Mouse (Mus musculus): ENCODE measurements around the gene Cep68.

Gene Cep68

DNA sequence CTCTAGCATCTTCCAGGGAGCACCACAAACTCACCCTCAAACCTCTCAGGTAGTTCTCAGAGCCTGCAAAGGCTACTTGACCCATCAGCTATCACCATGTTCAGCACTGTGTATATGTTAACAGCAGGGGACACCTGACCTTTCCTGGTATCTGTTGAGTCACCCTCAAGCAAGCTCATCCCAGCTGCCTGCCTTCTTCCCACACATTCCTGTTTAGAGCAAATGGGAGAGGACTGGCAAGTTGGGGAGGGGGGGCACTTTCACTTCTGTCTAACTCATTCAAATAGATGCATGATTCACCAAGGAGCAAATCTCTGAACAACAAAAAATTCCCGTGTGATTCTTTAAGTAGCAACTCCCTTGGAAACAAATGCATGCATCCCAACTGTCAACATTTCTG is 2.6 kb downstream of the Cep68 start:
- POLR2A ChIA-PET, result interaction anchor here in 3 of 4 experiments (0.6 to 7.6 kb wide), 15 partner anchors 8 to 1466 kb away, joined by 3 to 134 read pairs (median 4); partner anchors contain the start of genes Rab1a (in 2 of the 3), Actr2 (in 1 of the 3) and Slc1a4 (in 1 of the 3)

DNA sequence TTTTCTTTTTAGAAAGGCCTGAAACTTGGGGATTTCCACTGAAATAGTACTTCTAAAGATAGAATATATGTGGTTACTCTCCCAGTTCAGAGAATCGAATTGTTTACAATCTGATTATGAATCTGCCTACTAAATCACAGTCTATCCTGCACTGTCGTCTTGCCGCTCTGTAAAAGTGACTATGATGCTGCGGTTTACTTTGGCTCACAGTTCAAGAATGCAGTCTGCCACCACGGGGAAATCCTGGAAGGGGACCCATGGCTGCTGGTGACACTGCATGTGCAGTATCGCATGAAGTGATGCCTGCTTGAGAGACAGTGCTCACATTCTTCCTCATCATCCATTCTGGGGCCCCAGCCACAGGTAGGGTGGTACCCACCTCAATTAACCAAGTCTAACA is 3.9 kb downstream of the Cep68 start:
- CTCF ChIA-PET, result interaction anchor here in 1 of 4 experiments (2.9 kb wide), 1 partner anchor 112 kb away, joined by 12 read pairs; no protein-coding TSS in a partner anchor
- POLR2A ChIA-PET, result interaction anchor here in 3 of 4 experiments (0.8 to 7.4 kb wide), 9 partner anchors 10 to 418 kb away, joined by 3 to 70 read pairs (median 4); partner anchors contain the start of gene Slc1a4 (in 1 of the 3)

More for the DNA sequence above, 2.6 kb downstream of the Cep68 start:
- CTCF ChIA-PET, result interaction anchor here in 1 of 4 experiments (0.7 to 0.8 kb wide), 2 partner anchors 10 to 179 kb away, joined by 3 read pairs; no protein-coding TSS in a partner anchor

DNA sequence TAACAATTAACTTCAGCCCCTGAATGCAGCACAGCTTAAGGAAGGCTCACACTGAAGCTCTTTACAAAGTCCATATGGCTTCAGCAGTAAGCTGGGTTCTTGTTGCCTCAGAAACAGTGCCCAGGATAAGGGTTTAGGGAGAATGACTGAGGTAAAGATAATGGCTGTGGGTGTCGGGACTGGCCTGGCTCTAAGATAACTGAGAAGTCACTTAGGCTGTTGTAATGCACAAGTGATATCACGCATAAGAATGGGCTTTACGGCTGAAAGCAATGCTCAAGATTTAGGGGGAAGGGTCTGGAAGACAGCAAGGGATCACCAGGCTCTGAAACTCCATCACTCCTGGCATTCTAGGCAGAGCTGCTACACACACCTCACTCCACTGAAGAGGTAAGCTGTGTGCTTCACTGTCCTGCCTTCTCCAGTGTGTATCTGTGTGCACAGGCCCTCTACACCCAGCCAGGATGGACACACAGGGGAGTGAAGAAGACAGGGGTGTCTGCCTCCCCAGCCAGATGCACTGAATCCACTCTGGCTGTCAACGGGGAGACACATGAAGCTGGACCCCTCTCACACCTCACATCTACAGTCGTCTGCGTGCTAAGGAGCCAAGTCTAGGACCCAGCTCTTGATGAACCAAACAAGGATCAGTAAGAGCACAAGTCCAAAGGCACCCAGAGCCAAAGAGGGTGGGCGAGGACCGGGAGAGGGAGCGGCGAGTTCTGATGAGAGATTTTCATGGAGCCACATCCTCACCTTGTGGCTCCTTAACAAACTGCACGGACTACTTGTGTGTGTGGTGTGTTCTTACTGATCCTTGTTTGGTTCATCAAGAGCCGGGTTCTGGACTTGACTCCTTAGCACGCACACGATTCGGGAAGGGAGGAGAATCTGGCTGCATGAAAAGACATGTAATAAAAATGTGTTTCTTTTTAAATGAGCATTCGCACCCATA is 4.6 kb downstream of the Cep68 start:
- ChIA-PET POLR2A (interaction anchor here (0.5 to 7.4 kb wide), 20 partner anchors 9 to 458 kb away, joined by 3 to 70 read pairs (median 4); partner anchors contain the start of gene Slc1a4 (in 2 of the 4)), CTCF (interaction anchor here in 3 of 4 experiments (0.6 to 2.9 kb wide), 5 partner anchors 14 to 451 kb away, joined by 3 to 12 read pairs (median 4); no protein-coding TSS in a partner anchor)

DNA sequence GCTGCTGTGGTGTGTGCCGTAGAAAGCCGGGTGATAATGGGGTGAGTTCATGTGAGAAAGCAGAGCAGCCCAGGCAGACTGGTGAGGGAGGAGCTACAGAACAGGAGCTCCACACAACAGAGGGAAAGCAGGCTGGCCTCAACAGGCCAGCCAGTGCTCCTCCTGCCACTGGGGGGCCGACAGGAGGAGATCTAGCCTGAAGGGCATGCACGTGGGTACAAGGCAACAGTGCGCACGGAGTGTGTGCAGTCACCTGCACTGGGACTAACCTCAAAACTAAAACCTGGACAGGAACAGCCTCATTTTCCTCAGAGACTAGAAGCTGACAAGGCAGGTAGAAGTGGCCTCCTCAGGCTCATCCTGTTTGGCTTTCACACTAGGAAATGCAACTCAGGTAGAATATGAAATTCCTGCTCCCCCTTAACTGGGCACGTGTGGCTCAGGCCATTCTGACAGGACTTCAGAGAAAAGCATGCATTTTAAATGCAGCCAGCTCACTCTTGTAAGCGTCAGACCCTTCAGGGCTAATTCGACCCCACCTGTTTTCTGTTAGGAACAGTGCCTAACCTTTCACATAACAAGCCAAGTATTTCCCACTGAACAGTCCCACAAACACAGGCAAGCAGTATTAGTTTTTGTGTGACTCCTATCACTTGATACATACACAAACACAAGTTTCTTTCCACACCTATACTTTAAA is 5.9 kb downstream of the Cep68 start:
- POLR2A ChIA-PET, result interaction anchor here (0.5 to 7.4 kb wide), 40 partner anchors 7 to 459 kb away, joined by 3 to 70 read pairs (median 4); partner anchors contain the start of genes Rab1a (in 2 of the 4), Slc1a4 (in 2 of the 4) and Actr2 (in 1 of the 4)
- CTCF ChIA-PET, result interaction anchor here in 3 of 4 experiments (0.6 to 2.9 kb wide), 10 partner anchors 12 to 433 kb away, joined by 3 to 12 read pairs (median 4); partner anchors contain the start of gene Slc1a4 (in 1 of the 3)

DNA sequence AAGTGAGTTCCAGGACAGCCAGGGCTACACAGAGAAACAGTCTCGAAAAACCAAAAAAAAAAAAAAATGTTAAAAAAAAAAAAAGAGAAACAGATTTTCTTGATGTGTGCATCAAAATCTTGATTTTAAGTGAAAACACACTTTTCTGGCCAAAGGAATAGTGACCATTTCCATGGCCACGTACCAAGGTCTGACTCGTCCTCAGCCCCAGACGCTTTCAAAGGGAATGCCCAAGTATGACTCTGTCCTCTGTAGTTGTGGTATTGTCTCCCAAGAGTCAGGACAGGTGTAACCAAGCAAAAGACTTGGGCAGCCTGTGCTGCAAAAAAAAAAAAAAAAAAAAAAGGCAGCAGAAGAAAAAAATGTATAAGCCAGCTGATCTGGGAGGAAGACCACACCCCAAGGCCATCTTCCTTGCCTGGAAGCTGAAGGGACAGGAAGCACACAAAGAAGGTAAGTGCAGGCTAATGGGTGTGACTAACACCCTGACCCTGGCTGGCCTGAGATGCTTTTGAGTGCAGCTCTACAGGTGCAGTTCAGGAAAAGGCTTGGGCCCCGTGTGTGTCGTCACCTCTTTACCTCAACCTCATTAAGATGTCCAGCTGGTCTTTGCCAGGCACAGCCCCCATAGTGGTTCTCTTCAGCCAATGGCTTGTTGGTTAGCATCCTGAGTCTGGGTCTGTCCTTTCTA is 6.7 kb downstream of the Cep68 start:
- ChIA-PET CTCF (interaction anchor here in 2 of 4 experiments (0.6 to 2.9 kb wide), 9 partner anchors 11 to 434 kb away, joined by 3 to 12 read pairs (median 4); partner anchors contain the start of gene Slc1a4 (in 1 of the 2)), POLR2A (interaction anchor here (0.5 to 12.2 kb wide), 34 partner anchors 7 to 444 kb away, joined by 3 to 134 read pairs (median 5); partner anchors contain the start of genes Rab1a (in 2 of the 4), Cep68 (in 1 of the 4) and Slc1a4 (in 1 of the 4))

DNA sequence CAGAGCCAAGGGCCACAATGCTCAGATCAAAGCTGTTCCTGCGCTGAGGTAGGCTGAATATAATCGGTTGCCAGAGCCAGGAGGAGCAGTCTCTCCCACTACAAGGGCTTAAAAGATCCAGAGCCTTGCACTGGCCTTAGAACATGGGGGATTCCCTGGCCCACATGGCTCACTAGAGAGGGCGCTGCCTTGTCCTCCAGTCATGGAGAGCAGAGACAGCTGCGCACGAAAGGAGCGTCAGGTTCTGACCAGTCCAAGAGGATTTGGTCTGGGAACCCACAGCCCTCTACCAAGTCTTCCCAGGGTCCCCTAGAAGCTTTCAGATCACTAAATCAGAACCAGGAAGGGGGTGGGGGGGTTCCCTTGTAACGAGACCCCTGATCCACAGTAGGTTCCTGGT is 7.9 kb downstream of the Cep68 start:
- CTCF ChIA-PET, result interaction anchor here in 1 of 4 experiments (0.5 to 0.6 kb wide), 2 partner anchors 110 to 200 kb away, joined by 3 to 16 read pairs; no protein-coding TSS in a partner anchor

DNA sequence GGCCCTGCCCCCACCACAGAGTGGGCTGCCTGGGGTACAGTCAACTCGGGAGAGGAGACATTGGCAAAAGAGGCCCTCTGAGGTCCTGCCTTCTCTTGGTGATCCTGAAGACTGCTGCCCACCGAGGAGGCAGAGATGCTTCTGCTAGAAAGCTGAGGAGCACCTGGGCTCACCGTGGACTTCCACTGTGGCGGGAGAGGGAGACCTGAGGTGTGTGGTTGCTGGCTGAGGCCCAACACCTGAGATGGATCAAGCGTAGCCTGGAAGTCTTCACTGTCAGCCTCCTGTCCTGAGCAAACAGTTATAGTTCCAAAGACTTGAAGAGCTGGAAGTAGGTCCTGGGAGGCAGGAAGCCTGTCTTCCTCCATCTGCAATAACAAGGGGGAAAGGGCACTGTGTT is 8.9 kb downstream of the Cep68 start:
- POLR2A ChIA-PET, result interaction anchor here in 3 of 4 experiments (0.6 to 12.2 kb wide), 11 partner anchors 9 to 156 kb away, joined by 3 to 134 read pairs (median 5); partner anchors contain the start of genes Cep68 (in 2 of the 3) and Rab1a (in 1 of the 3)

More for the DNA sequence above, 7.9 kb downstream of the Cep68 start:
- POLR2A ChIA-PET, result interaction anchor here in 3 of 4 experiments (0.7 to 12.2 kb wide), 12 partner anchors 8 to 104 kb away, joined by 3 to 134 read pairs (median 4); partner anchors contain the start of genes Cep68 (in 2 of the 3) and Rab1a (in 1 of the 3)

DNA sequence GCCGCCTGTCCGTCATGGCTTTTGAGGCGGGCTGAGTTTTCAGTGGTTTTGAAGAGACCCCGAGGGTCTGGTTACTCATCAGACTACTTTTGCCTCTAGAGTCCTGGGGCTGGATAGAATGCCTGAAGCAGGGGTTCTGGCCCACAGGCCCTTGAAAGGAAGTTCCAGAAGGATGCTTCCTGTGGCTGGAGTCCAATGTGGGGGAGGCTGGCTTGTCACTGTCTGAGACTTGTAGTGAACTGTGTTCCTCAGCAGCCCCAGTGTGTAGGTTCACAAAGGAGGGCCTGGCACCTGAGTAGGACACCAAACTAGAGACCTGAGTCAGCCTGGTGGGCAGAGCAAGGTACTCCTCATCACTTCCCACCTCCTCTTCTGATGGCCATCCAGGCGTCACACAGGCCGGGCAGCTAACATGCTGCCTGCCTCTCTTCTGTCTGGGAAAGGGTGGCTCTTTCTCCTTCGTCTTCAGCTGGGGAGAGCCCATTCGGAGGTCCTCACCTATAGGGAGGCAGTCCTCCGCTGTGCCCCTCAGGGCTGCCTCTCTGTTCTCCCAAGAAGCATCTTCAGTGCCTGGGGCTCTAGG is 9.9 kb downstream of the Cep68 start:
- ChIA-PET POLR2A (interaction anchor here in 2 of 4 experiments (0.8 to 12.2 kb wide), 13 partner anchors 8 to 107 kb away, joined by 3 to 134 read pairs (median 5); partner anchors contain the start of genes Cep68 (in 2 of the 2), Rab1a (in 1 of the 2) and Slc1a4 (in 1 of the 2)), CTCF (no interaction called here)

More for the DNA sequence above, 8.9 kb downstream of the Cep68 start:
- CTCF ChIA-PET, result no interaction called here

DNA sequence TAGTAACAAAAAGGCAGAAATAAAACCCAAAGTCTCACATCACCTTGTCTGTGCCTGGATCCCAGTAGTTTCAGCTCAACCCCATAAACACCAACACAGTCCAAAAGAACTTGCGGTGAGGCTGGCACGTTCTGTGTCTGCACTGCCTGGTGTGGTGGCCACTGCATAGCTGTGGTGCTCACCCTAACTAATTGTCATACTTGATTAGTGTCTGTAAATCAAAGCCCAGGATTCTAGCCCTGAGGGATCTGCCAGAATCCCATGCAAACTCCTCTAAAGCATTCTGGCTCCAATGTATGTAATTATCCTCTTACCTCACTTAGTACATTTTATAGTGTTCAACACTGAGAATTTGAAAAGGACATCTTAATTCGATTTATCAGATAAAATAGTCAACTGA is 11.3 kb downstream of the Cep68 start:
- ChIA-PET POLR2A (interaction anchor here in 2 of 4 experiments (0.8 to 12.2 kb wide), 18 partner anchors 8 to 393 kb away, joined by 3 to 134 read pairs (median 4); partner anchors contain the start of genes Cep68 (in 2 of the 2), Rab1a (in 2 of the 2) and Slc1a4 (in 1 of the 2)), CTCF (no interaction called here)

DNA sequence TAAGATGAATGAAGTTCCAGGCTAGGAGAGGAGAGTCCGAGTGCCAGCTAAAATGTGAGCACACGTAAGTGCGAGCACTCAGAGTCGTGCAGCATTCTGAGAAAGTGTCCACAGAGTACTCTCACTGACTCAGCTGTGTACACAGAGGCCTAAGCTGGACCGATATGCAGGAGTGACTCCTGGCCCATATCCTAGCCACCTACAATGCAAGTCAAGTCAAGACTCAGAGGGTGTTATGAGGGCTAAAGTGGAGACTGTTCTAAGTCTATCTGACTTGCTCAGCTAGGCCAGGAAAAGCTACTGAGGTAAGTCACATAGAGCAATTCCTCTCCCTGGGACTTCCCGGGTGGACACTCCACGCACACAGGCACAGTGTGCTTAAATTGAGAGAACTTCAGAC is 12.2 kb downstream of the Cep68 start:
- CTCF ChIA-PET, result interaction anchor here in 3 of 4 experiments (0.5 to 1.6 kb wide), 5 partner anchors 9 to 117 kb away, joined by 3 to 5 read pairs (median 4); partner anchors contain the start of gene Cep68 (in 1 of the 3)

DNA sequence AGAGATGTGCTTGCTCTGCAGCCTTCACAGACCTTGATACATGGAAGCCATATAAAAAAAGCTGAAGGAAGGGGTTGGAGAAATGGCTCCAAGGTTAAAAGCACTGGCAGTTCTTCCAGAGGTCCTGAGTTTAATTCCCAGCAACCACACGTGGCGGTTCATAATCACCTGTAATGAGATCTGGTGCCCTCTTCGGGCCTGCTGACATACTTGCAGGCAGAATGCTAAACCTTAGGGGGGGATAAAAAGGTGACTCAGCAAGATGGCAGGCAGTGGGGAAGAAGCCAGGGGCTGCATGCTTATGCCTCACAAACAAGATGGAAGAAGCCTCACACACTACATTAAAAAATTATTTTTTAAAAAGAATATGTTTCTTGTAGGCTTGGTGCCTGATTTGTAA is 15.0 kb downstream of the Cep68 start:
- POLR2A ChIA-PET, result interaction anchor here in 3 of 4 experiments (0.6 to 12.2 kb wide), 12 partner anchors 9 to 160 kb away, joined by 3 to 134 read pairs (median 12); partner anchors contain the start of genes Cep68 (in 2 of the 3) and Rab1a (in 2 of the 3)
- CTCF ChIA-PET, result interaction anchor here in 1 of 4 experiments (0.5 to 0.7 kb wide), 2 partner anchors 33 to 140 kb away, joined by 3 to 4 read pairs; no protein-coding TSS in a partner anchor

More for the DNA sequence above, 12.2 kb downstream of the Cep68 start:
- POLR2A ChIA-PET, result interaction anchor here in 3 of 4 experiments (0.6 to 12.2 kb wide), 27 partner anchors 7 to 125 kb away, joined by 3 to 134 read pairs (median 5); partner anchors contain the start of genes Cep68 (in 2 of the 3), Rab1a (in 2 of the 3), Slc1a4 (in 2 of the 3) and Actr2 (in 1 of the 3)

DNA sequence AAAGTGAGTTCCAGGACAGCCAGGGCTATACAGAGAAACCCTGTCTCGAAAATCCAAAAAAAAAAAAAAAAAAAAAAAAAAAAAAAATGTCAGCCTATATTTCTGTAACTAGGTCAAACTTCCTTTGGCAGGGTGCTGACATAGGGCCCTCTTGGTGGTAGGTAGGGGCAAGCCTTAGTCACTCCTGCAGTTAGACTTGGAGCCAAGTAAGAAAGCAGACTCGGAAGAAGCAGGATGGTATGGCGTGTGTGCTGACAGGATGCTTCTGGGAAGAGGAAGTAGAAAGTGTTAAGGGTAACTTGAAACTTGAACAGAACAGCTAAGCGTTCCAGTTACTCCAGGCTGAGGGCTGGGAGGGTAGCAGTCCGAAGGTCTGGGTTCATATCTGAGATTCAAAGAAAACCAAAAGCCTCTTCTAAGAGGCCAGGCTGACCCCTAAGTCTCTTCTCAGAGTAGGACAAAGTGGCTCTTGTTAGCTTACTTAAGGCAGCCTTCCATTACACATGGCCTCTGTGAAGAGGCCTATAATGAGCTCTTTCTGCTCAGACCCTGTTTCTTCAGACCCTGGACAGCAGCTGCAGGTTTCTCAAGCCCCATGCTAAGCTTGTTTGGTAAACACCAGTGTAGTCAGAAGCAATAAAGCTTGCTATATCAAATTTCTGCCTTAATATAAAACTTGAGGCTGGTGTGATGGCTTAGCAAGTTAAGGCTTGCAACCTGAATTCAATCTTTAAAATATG is 17.0 kb downstream of the Cep68 start:
- CTCF ChIA-PET, result interaction anchor here in 3 of 4 experiments (0.7 to 2.9 kb wide), 8 partner anchors 14 to 549 kb away, joined by 4 to 16 read pairs (median 5); partner anchors contain the start of gene Cep68 (in 1 of the 3)
- POLR2A ChIA-PET, result interaction anchor here (0.5 to 12.2 kb wide), 43 partner anchors 8 to 399 kb away, joined by 3 to 134 read pairs (median 8); partner anchors contain the start of genes Cep68 (in 3 of the 4), Rab1a (in 3 of the 4), Slc1a4 (in 3 of the 4) and Spred2 (in 1 of the 4)

DNA sequence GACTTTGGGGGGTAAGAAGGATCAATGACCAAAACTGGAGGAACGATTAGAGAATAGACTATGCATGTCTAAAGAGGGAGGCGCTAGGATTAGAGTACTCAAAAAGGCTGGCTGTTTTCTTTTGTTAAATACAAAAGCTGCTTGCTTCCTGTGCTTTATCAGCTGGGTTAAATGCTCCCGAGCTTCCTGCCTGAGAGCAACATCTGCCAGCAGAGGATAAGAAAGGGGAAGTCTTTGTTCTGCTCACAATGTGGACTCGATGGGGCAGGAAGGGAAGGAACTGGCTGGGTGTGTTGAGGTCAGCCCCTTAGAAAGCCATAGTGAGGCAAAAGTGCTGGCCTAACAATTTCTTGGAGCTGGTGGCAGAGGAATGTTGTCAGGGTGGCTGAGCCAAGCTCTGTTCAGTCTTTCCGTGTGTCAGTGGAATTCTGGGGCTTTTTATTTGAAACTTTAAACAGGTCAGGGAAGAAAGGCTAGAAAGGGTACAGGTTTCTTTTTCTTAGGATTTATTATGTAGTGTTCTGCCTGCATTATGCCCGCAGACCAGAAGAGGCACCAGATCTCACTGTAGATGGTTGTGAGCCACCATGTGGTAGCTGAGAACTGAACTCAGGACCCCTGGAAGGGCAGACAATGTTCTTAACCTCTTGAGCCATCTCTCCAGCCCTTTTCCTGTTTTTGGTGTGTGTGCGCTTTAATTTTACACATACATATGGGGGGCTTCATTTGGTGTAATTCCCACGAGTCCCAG is 17.9 kb downstream of the Cep68 start:
- ChIA-PET CTCF (interaction anchor here (0.7 to 2.9 kb wide), 17 partner anchors 10 to 548 kb away, joined by 3 to 16 read pairs (median 5); partner anchors contain the start of genes Cep68 (in 2 of the 4) and Rab1a (in 2 of the 4)), POLR2A (interaction anchor here (0.5 to 12.2 kb wide), 89 partner anchors 10 to 509 kb away, joined by 3 to 134 read pairs (median 5); partner anchors contain the start of genes Rab1a (in 4 of the 4), Actr2 (in 3 of the 4), Cep68 (in 3 of the 4) and Slc1a4 (in 3 of the 4))

DNA sequence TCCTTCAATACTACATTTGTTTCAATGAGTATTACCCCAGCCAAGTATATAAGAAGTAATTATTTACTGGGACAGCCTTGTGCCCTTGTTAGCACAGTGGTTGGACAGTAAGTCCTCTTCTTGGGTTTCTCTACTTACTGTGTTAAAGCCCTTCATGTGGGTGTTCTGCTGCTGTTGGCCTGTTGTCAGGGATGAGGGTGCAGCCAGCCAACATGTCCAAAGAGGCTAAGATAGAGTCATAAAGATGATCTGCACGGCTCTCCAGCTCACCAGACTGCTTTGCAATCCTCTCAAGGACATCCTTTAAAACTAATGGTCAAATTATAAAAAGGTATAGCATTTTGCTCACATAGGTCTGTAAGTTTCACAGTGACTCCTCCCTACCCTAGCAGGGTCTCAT is 18.9 kb downstream of the Cep68 start:
- POLR2A ChIA-PET, result interaction anchor here (0.8 to 12.2 kb wide), 53 partner anchors 10 to 401 kb away, joined by 3 to 134 read pairs (median 7); partner anchors contain the start of genes Rab1a (in 4 of the 4), Actr2 (in 3 of the 4), Cep68 (in 3 of the 4) and Slc1a4 (in 3 of the 4)
- CTCF ChIA-PET, result interaction anchor here in 3 of 4 experiments (0.8 to 1.9 kb wide), 3 partner anchors 16 to 83 kb away, joined by 3 to 5 read pairs (median 5); partner anchors contain the start of gene Cep68 (in 1 of the 3)

Measured in embryonic stem cell, embryonic (primary cell).